Mouse (Mus musculus) heart, postnatal 4 days (tissue): ENCODE measurements around the gene Sgpp2. TPM values are rescaled to one million over a fixed set of nuclear protein-coding genes. Genes with fewer than 3 reads are reported as not detected.

Experiments used
- DNase-seq: peaks from one replicate; pipeline ENCODE4 v3.0.0; 2021
- total RNA-seq, 2 experiments: library from RNA; stranded (reverse); gene quantifications; 2 replicates each; pipeline ENCODE4 v1.2.3; 2021

Sgpp2 gene
- under 1 TPM; 0.10 to 0.11 TPM for total RNA-seq

- peak; percentile 15 for DNase-seq
Measured at GRCm38 (mm10) chr1:78310021-78310752, at the start of gene Sgpp2. Gene Sgpp2, plus strand, starts transcription at chr1:78310345.

GRCm38 (mm10) chr1:78267519-78267918 is 42.6 kb upstream of the Sgpp2 start:
- no peak for DNase-seq

GRCm38 (mm10) chr1:78272915-78273314 is 37.2 kb upstream of the Sgpp2 start:
- DNase-seq = no peak

GRCm38 (mm10) chr1:78279128-78279527 is 31.0 kb upstream of the Sgpp2 start:
- DNase-seq = no peak

GRCm38 (mm10) chr1:78292397-78292796 is 17.7 kb upstream of the Sgpp2 start:
- DNase-seq = no peak

- DNase-seq = no peak
Measured at GRCm38 (mm10) chr1:78299670-78300225, 10.4 kb upstream of the Sgpp2 start.

GRCm38 (mm10) chr1:78308688-78309087 is 1.5 kb upstream of the Sgpp2 start:
- DNase-seq = no peak

GRCm38 (mm10) chr1:78309280-78309679 is 865 bp upstream of the Sgpp2 start:
- no peak for DNase-seq

- peak; percentile 25 for DNase-seq
Measured at GRCm38 (mm10) chr1:78310861-78311341, 756 bp downstream of the Sgpp2 start.

- DNase-seq = no peak
Measured at GRCm38 (mm10) chr1:78311482-78311881, 1.3 kb downstream of the Sgpp2 start.

GRCm38 (mm10) chr1:78312917-78313316 is 2.8 kb downstream of the Sgpp2 start:
- DNase-seq = no peak

- no peak for DNase-seq
Measured at GRCm38 (mm10) chr1:78313961-78314360, 3.8 kb downstream of the Sgpp2 start.

GRCm38 (mm10) chr1:78318089-78318760 is 8.1 kb downstream of the Sgpp2 start:
- no peak for DNase-seq

- no peak for DNase-seq
Measured at GRCm38 (mm10) chr1:78320291-78320690, 10.1 kb downstream of the Sgpp2 start.

- DNase-seq = no peak
Measured at GRCm38 (mm10) chr1:78322098-78322778, 12.1 kb downstream of the Sgpp2 start.

GRCm38 (mm10) chr1:78322844-78323243 is 12.7 kb downstream of the Sgpp2 start:
- no peak for DNase-seq

- no peak for DNase-seq
Measured at GRCm38 (mm10) chr1:78324044-78324443, 13.9 kb downstream of the Sgpp2 start.

- DNase-seq = no peak
Measured at GRCm38 (mm10) chr1:78325851-78326250, 15.7 kb downstream of the Sgpp2 start.

- DNase-seq = no peak
Measured at GRCm38 (mm10) chr1:78328646-78329045, 18.5 kb downstream of the Sgpp2 start.

- DNase-seq = no peak
Measured at GRCm38 (mm10) chr1:78329861-78330260, 19.7 kb downstream of the Sgpp2 start.

GRCm38 (mm10) chr1:78330620-78331158 is 20.5 kb downstream of the Sgpp2 start:
- DNase-seq = no peak

- no peak for DNase-seq
Measured at GRCm38 (mm10) chr1:78337726-78338125, 27.6 kb downstream of the Sgpp2 start.

- DNase-seq = peak; percentile 46
Measured at GRCm38 (mm10) chr1:78338212-78338611, 28.1 kb downstream of the Sgpp2 start.
